Mouse (Mus musculus) spleen, embryonic (tissue): ENCODE results near the gene Rffl.
"Not testable (repeated sequence)": the region's sequence is repeated elsewhere in the genome, so short reads cannot be mapped to it uniquely, and the experiment has no call there.

Experiments used
- CTCF ChIA-PET: fragments of 350-600 bp; sonication (Branson Sonifier 250); formaldehyde crosslinking; loops from one replicate; lab custom pipeline; 2022; lab: Charles Lee

Gene Rffl

DNA sequence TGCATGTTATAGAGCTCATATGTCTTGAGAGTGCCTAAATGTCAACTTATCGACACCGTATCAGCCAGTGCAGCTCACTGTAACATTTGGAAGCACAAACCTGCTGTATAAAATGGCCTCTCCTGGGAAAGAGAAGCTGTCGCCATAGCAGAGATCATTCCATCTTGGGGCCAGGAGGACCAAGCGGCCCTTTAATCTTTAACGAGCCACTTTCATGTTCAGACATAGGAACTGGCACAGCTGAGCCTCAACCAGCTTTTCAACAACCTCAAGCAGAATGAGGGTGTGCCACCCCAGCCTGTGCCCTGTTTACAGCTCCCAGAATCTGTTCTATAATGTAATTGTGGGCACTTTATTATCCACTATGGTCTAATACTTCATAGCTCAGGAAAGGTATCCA is 20.8 kb downstream of the Rffl start:
- CTCF ChIA-PET, result no interaction called here

DNA sequence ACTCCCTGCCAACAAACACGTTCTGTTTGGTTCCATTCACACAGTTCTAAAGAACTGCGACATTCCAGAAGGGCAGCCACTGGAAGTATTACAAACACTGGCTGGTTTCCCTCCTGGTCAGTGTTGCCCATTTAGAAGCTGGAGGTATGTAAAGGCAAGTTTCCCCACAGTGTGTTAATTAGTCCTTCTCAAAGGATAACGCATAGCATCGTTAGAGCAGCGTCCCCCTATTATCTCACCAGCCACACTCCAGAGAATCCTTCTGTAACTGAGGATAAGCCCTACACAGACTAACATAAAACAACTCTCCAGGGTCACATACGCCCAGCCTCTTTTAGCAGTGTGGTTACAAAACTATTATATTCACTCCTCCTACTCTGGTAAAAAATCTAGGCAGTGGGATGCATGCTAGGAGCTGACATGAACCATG is 23.4 kb downstream of the Rffl start:
- CTCF ChIA-PET, result no interaction called here

DNA sequence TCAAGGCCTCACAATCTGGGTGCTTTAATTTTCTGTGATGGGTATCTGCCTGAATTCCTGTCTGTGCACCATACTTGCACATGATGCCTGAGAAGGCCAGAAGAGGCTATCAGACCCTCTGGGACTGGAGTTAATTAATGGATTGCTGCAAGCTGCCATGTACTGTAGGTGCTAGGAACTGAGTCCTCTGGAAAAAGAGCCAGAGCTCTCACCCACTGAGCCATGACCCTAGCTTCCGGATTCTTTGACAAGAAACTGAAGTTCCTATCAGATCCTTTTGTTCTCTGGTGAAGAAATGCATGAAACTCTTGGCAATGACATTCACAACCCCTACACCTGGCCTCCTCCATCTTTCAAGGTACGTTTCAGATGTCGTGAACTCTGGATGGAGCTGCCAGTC is 24.1 kb downstream of the Rffl start:
- CTCF ChIA-PET, result no interaction called here

DNA sequence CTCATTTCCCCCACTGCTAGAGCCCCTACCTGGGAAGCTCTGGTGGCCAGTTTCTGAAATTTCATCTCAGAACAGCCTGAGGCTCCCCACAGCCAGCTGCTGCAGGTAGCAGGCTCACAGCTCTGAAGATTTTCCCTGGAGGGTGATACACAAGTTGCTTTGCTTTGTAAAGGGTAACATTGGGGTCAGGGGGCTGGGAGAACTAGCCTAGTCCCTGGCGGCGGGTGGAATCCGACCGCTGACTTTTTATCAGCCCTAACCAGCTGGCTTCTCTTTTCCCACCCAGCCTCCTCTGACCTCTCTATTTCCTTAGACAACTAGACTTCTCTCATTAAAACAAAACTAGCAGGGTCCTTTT is 25.0 kb downstream of the Rffl start:
- CTCF ChIA-PET, result no interaction called here

DNA sequence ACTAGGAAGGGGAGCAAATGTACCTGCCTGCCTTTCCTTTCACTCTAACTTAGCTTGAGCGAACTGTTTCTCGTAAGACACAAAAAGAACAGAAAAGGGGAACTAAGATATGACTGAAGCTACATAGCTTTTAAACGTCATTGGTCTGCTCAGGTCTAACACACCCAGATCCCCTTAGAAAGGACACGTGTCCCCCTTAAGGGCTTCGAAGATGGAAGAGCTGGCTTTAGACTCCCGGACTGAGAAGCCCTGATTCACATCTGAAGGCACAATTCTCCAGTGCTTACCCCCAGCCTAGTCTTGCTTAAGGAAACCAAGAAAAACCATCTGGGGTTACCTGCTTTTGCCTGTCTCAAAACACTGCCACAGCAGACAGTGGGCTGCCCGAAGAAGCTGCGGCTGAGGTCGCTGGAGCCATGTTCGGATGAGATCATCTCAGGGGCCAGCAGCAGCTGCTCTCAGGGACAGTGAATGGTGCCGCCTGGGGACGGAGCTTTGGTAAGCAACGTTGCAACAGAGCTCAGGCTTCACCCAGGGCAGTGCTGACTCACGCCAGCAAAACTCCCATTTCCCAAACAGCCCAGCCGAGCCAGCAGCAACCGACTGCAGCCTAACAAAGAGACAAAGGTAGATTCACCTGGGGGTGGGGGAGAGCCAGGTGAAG is 25.5 kb downstream of the Rffl start:
- CTCF ChIA-PET, result no interaction called here

DNA sequence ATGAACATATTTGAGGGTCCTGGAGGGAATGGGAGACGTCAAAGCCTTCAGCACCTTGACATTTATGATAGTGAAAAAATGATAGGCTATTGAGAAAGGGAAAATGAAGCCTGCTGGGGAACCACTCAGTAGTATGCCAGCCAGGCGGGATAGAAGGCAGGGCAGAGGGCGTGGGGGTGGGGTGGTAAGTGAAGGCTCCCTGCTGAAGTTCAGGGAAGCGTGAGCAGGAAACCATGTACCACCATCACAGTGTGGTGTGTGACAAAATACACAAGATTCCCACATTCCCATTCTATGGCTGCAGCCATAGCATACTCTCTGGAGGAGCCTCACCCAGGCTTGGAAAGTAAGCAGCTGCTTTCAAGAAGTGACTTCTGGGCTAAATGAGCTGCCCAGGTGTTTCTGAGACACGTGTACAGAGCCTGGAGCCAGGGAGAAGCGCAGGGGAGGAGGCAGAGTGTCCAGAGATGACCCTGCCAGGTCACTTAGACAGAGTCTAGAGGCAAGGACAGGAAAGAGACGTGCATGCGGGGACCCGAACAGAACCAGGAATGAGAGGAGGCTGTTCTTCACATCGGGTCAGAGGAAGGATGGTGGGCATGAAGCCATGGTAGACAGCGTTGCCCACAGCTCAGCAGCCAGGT is 26.1 kb downstream of the Rffl start:
- CTCF ChIA-PET, result no interaction called here

DNA sequence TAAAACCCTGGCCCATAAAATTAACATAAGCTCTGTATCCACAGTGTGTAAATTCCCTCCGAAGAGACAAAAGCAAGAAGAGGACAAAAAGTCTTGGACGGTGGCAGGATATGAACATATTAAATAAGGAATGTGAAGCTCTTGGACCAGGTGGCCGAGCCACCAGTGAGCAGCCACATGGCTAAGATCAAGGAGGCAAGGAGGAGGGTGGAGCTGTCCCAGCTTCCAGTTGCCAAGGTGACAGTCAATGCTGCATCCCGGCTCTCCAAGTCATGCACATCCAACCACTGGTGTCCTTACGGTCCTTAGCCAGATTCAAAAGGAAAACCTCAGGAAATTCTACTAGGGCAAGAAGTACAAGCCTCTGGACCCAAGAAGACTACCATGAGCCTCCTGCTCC is 32.5 kb downstream of the Rffl start:
- CTCF ChIA-PET, result no interaction called here

DNA sequence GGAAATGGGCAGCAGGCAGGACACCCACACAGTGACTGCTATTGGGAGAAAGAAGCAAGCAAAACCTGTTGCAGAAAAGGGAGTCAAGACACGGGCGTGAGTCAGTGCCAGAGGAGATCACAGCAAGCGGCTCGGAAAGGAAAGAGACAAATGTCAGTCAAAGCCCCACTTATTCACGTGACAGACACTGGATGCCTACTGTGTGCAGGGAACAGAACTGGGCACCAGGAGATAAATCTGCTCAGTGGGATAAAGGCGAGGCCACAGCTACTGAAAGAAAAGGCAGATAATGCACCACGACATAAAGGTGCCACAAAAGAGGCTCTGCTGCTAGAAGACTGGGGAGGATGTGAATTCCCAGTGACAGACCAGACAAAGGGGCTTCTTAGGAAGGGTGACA is 33.2 kb downstream of the Rffl start:
- CTCF ChIA-PET, result no interaction called here

DNA sequence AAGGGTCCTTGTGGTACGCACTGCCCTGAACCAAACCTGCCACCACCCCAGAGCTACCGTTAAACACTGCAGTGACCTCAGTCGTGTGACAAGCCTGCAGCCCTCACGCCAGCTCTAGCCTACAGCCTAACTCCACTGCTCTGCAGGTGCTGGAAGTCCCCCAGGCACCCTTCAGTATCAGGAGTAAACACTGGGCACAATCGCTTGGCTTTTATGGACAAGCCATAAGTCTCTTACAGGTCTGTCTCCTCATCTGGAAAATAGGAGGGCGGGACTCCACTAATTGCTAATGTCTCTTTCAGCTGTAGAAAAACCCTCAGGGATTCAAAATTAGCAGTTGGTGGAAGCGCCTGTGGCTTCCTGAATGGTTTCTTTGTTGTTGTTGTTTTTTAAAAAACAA is 33.8 kb downstream of the Rffl start:
- CTCF ChIA-PET, result no interaction called here

DNA sequence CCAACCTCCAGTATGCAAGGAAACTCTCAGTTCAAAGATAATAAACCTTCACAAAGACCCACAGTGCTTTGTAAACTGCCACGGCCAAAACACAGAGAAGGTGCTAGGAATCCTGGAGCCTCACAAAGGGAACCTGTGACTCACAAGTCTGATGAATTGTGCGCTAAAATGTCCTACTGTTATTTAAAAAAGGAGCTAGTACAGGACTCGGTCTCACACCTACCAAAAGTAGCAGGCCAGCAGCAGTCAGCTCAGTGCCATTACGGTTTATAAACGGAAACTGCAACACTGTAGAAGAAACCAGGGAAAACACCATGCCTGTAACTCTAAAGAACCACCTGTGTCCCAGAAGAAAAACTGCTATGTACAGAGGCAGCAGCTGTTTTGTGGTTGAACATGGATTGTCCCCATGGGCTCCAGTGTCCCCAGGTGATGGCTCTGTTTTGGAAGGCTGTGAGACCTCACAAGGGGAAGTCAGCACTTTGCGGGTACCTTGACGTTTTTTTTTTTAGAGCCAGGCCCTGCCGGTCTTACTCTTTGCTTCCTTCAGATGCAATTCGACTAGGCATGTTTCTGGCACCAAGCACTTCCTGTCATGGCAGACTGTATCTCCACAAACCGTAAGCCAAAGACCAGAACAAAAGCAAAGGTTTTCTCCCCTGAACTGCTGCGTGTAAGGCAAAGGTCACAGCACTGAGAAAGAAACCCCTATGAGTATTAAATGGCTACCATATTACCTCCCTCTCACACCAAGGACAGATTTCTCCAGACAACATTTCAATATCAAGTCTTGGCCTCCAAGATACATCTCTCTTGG is 35.2 kb downstream of the Rffl start:
- CTCF ChIA-PET, result interaction anchor here (0.7 kb wide), 1 partner anchor 151 kb away, joined by 4 read pairs; no protein-coding TSS in a partner anchor

DNA sequence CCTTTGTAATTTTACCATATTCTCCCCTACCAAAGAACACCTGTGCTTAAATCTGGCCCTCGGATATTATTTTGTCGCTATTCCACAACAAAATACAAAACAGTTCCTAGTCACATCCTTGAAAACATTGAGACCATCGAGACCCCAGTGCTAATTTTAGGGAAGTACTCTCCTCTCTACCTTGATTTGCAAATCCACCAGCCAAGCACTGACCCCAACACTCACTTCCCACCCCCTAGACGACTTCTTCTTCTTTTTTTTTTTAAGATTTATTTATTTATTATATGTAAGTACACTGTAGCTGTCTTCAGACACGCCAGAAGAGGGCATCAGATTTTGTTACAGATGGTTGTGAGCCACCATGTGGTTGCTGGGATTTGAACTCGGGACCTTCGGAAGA is 36.7 kb downstream of the Rffl start:
- CTCF ChIA-PET, result not testable (repeated sequence)

DNA sequence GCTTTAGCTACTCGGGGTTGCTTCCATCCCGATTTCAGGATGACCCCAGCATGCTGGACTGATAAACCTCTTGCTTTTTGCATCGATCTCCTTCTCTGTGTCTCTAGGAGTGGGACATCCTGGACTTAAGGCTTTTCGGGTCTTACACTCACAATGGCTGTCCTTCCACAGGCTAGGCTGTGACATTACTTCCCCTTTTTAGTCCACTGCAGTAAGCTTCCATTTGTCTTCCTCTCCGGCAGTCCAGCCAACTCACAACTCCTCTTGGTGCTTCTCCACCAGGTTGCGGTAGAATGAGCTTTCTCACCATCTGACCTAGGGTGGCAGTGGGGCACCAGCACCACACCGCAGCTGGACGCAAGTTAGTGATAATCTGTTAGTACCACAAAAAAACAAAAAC is 37.1 kb downstream of the Rffl start:
- CTCF ChIA-PET, result no interaction called here

DNA sequence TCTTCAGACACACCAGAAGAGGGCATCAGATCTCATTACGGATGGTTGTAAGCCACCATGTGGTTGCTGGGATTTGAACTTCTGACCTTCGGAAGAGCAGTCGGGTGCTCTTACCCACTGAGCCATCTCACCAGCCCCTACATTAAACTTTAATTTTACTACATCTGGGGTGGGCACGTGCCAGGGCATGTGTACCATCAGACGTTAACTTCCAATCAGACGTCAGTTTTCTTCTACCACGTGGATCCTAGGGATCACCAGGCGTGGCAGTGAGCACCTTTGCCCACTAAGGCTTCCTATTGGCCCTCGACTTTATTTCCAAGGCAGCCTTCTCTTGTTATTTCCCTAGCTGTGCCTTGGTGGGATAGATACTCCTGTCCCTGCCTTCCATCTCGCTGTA is 38.6 kb downstream of the Rffl start:
- CTCF ChIA-PET, result not testable (repeated sequence)

DNA sequence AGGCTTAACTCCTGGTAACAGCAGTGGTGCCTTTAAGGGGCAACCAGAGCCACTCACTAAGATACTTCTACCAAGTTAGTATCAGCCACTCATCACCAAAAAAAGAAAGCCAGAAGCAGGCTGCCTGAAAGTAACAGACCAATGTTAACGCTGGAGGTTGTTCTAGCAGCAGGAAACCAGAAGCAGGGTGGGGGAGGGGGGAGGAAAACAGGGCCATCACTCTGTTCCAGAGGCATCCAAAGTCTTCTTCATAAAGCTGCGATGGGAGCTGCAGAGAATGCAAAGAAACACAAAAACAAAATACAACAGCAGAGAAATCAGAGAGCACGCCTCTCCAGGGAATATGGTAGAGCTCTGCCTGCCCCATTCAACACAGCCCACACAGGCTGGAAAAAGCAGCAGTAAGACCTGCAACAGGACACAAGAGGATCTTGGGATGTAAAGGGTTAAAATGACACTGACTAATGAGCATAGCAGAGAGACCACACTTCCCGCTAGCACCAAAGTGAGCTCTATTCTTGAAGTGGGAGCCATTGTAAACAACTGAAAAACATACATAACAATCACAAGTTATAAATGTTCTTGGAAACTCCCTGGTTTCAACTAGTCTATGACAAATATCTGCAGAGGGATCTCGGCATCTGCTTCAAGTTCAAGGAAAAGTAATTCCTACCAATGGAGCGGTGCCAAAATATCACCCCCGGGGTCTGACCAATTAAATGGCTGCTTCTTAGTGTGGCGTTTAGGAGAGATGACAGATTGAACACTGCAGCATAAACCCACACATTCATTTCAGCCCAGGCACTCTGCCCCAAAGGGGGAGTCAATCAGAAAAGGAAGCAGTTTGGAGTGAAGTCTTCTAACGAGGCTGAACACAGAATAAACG is 39.8 kb downstream of the Rffl start:
- CTCF ChIA-PET, result no interaction called here

DNA sequence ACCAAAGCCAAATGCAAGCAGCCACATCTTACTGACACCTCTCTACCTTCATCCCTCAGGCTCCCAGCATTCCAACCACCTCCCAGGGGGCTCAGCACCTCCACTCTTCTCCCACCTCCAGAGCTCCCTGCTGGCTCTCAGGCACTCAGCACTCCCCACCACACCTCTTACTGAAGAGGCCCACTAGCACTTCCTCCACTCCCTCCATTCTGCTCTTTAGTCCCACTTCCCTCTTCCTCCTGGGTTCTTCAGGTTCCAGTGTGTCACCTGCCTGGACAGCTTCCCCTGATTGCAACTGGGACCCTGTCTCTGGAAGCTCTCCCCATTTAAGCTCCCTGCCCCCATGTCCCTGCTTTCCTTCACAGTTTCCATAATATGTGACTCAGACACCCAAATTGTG is 44.2 kb downstream of the Rffl start:
- CTCF ChIA-PET, result no interaction called here

DNA sequence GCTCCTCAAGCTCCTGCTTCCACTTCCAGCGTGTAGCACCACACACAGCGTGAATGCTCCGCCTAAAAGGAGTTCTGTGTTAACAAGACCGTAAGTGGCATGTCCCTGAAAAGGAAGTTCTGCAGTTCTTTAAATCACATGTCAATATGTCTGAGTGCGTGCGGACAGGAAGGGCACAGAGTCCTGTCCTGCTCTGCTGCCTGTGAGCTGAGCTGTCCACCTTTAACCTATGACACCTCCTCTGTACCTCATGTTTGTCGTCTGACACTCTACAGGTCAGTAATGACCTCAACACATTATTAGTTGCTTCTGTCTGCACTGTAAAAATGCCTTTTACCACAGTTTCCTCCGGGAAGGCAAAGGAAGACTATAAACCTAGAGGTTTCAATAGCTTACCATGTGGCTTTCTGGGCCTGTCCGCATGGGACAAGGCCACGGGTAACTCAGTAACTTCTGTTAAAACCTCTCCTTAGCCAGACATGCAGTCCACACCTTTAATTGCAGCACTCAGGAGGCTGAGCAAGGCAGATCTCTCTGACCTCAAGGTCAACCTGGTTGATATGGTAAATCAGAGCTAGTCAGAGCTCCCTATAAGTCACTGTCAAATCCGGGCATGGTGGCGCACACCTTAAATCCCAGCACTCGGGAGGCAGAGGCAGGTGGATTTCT is 50.1 kb downstream of the Rffl start:
- CTCF ChIA-PET, result no interaction called here

DNA sequence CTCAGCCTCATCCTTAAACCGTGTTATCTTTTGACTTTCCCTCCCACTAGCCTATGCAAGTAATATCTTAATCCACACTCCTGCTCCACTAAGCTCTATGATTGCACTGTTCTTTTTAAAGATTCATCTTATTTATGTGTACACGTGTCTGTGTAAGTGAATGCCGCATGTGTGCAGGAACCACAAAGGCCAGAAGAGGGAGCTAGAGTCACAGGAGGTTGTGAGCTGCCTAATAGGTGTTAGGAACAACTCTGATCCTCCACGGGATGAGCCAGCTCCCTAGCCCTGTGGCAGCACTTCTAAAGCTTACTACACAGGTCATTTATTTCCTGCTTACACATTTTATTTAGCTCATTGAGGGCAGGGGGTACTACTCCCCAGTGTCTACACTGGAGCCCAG is 51.7 kb downstream of the Rffl start:
- CTCF ChIA-PET, result interaction anchor here (0.6 to 1.4 kb wide), 3 partner anchors 36 to 71 kb away, joined by 3 to 5 read pairs (median 3); partner anchors contain the start of gene Rad51d

DNA sequence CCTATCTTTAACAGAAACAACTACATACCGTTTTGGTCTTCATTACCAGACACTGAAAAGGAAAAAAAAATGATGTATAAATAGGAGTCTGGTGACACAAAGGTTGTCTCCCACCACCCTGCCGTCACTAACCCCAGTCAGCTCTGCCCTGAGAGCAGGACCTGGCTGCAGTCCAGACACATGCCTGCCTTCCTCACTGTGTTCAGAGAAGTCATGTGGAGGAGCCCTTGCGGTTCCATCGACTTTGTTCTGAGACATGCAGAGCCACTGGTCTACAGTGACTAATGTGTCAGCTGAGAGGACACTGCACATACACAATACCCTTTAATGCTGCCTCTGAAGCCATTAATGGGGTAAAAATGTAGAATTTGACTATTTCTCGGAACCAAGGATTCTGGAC is 62.5 kb downstream of the Rffl start:
- CTCF ChIA-PET, result no interaction called here

DNA sequence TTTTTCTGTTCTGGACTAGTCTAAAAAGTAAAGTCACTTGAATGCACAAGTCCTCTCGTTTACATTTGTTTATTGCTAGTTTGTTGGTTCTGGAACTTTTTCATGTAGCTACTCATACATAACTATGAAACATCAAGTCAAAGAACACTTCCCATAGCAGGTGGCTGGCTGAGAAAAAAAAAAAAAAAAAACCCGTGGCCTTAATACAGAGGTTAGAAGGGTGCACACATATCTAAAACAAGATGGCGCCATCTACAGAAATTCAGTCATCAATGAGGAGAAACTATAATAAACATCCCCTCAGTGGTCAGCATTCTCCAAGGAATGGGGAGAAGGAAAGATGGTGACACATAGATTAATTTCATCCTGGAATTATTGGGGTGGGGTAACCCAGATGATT is 63.6 kb downstream of the Rffl start:
- CTCF ChIA-PET, result interaction anchor here (0.6 kb wide), 1 partner anchor 85 kb away, joined by 4 read pairs; no protein-coding TSS in a partner anchor

DNA sequence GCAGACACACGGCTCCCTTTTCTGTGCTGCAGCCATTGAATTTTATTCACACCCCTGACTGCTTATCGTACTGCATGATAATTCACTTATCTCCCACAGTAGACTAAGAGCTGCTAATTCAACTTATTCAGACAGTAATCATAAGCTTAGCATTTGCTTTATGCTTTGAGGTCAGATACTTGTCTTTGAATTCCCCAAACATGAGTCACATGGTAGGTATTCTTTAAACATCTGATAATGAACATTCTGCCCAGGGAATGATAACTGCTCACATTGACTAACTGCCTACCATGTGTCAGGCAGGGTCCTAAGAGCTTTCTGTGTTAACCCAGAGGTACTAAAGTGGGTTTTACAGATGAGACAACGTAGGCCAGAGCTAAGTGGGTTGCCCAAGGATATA is 64.4 kb downstream of the Rffl start:
- CTCF ChIA-PET, result interaction anchor here (0.6 kb wide), 1 partner anchor 84 kb away, joined by 4 read pairs; no protein-coding TSS in a partner anchor

DNA sequence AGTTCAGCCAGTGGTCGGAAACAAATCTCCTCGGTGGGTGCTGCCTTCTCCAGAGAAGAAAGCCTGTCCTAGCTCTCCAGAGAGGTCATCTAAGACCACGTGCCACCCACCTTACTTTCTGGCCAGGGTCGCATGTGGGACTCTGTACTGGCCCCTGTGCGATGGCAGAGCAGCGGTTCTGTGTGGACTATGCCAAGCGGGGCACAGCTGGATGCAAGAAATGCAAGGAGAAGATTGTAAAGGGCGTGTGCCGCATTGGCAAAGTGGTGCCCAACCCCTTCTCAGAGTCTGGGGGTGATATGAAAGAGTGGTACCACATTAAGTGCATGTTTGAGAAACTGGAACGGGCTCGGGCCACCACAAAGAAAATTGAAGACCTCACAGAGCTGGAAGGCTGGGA is 87.6 kb downstream of the Rffl start:
- CTCF ChIA-PET, result interaction anchor here (0.6 kb wide), 1 partner anchor 35 kb away, joined by 3 read pairs; no protein-coding TSS in a partner anchor
